Mouse (Mus musculus) adrenal gland, postnatal 4 days (tissue): Measurements from ENCODE around the gene Thegl. TPM values are rescaled to one million over a fixed set of nuclear protein-coding genes. Genes with fewer than 3 reads are reported as not detected.

Experiments
- DNase-seq, 2 experiments: peaks; one replicate each; pipeline ENCODE4 v3.0.0; 2021 to 2022; ENCODE audit warnings: low spot score in 2 of 2, mixed read lengths in 2 of 2
- total RNA-seq, 2 experiments: library from RNA; stranded (reverse); gene quantifications; 2 replicates each; pipeline ENCODE4 v1.2.3; 2021

The Thegl gene
- total RNA-seq, 2 experiments from 2014 or later: 0.28 to 0.31 TPM

- DNase-seq: no peak
Observed at GRCm38 (mm10) chr5:77044362-77044761, 28.5 kb downstream of the Thegl start.

DNA sequence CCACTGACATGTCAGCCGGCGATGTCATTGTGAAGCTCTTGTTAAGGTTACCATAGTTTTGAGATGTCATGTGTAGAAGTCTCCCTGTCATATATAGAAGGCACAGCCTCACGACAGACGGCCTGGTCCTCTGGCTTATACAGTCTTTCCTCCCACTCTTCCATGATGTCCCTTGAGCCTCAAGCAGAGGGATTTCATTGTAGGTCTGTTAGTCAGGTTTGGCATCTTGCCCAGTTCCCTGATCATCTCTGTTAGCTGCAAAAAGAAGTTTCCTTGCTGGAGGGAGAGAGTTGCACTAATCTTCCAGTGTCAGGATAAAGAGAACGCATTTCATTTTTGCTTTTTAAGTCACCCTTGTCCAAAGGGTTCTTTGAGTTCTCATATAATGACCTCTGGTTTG is 36.8 kb downstream of the Thegl start:
- no peak for DNase-seq

DNA sequence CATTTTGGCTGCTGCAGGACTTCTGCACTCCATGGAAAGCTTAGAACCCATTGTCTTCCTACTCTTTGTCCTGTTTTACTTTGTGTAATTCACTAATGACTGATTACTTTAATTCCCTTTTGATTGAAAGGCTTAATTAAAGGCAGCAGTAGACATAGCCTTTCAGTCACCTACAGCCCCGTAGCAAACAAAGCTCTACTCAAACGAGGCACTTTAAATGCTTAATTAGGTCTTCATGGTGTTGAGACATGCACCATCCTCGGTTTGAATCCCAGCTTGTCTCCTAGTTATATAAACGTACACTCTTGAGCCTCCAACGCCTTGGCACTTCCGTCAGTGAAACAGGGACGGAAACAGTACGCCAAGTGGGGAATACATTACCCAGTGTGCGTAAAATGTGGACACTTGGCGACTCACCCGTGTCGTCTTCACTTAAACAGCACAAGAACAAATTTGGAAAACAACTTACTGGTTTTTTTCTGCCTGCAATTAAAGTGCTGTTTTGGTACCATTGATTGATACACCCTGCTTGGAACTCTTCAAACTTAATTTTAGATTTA is 41.1 kb downstream of the Thegl start:
- DNase-seq: no peak

GRCm38 (mm10) chr5:77060363-77060762 is 44.5 kb downstream of the Thegl start:
- no peak for DNase-seq

DNA sequence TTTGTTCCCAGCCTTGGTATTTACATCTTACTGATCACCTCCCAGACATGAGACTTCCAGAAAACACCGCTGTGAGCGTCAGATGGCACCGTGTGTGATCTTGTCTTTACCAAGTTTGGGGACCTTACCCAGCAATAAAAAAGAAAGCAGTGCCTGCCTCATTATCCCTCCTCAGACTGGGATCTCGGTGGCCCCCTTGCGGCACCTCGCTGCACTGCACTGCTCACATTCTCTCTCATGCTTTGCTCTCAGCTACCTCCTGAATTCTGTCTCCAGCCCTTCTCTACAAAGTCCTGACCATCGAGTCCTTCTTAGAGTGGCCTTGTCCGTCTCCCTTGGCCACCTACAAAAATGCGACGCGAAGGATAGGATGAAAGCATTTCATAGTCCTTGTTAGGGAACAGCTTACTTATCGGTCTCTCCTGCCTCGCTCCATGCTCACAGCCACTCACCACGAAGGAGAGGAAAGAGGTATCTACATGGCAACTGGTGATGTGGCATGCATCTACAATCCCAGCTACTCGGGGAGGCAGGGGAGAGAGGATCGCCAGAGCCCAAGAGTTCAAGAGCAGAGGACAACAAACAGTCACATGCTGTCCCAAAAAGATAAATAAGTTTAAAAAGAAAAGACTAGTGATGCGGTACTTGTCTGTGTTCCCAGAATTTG is 45.7 kb downstream of the Thegl start:
- DNase-seq: peak; percentile 34 to 64

DNA sequence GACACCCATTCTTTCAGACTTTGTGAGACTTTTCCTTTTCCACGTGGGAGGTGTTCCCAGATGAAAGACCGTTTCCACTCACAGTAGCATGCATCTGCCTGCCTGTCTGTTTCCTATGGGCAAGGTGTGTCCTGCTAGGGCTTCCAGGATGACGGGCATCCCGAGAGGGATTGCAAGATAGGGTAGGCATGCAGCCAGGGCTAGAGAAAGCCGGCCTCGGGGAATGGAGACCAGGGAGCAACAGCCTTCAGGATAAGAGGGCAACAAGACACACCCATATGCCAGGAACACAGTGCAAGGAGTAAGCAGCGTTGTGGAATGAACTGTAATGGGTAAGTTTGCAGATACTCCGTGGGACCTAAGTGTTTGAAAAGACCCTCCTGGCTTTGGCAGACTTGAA is 51.5 kb downstream of the Thegl start:
- no peak for DNase-seq

GRCm38 (mm10) chr5:77070987-77071386 is 55.2 kb downstream of the Thegl start:
- DNase-seq: no peak

DNA sequence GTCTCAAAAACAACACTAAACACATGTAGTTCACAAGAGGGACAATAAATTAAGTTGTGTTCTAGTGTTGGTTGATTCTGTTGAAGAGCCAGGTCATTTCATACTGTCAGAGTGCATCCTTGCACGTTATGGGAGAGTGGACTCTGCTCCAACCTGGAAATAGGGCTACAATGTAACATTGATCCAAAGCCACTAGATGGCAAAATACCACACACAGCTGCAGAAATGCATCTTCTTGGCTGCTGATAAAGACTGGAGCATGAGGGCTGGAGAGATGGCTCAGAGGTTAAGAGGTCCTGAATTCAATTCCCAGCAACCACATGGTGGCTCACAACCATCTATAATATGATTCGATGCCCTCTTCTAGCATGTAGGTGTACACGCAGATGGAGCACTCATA is 55.8 kb downstream of the Thegl start:
- DNase-seq: no peak

GRCm38 (mm10) chr5:77073794-77074193 is 58.0 kb downstream of the Thegl start:
- DNase-seq: no peak

DNA sequence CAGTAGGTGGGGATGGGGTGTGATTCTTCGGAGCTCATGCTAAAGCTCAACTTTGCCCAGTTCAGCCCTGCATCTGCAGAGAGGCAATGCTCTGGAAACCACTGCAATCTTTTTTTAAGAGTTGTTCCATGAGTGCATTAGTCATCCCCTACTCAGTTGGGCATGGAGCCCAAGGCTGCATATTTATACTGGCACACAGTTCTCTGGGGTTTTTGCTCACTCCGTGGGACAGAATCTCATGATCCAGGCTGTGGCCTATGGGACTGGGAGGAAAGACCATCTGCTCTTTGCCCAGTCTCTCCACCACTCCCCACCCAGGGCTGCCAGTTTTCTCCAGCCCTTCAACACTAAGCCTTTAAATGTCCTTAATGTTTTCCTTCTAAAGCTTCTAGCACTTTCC is 59.1 kb downstream of the Thegl start:
- DNase-seq: peak; percentile 8 to 34

DNA sequence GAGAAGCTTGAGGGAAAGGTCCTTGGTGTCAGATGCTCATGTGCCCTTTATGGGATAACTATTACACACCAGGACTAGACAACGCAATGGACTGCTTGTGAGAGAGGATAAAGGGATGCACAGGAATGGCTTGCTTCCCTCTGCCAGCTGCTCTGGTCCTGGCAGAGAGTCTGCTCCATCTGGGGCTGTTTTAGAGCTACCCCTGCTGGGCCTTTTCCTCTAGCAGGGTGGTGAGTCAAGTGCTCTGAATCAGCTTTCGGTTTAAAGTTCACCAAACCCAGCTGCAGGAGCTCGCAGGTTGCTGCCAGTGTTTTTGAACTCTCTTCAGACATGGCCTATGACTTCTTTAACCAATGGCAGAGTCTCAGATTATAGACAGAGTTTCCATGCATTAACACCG is 60.1 kb downstream of the Thegl start:
- DNase-seq: no peak

- DNase-seq: no peak
Observed at GRCm38 (mm10) chr5:77080761-77081160, 64.9 kb downstream of the Thegl start.

GRCm38 (mm10) chr5:77082735-77083134 is 66.9 kb downstream of the Thegl start:
- DNase-seq: no peak

- DNase-seq: no peak
Observed at GRCm38 (mm10) chr5:77084418-77084817, 68.6 kb downstream of the Thegl start.

GRCm38 (mm10) chr5:77085753-77086450 is 70.1 kb downstream of the Thegl start:
- no peak for DNase-seq

GRCm38 (mm10) chr5:77086541-77086940 is 70.7 kb downstream of the Thegl start:
- DNase-seq: no peak

DNA sequence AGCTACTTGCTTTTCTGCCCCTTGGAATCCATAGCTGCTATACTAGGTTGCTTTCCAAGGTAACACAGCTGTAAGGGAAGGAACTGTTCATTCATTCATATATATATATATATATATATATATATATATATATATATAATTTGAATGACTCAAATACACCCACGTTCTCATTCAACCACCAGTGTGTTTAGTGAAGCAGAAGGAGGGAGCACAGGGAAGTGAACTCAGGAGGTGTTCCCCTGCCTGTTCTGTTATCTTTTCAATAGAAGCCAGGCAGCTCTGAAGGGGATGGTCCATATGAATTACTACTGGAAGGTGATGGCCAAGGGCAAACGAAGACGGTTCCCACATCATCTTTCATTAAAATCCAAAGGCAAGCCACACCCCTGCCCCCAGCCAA is 71.3 kb downstream of the Thegl start:
- no peak for DNase-seq

GRCm38 (mm10) chr5:77089294-77089693 is 73.5 kb downstream of the Thegl start:
- DNase-seq: peak in 1 of 2 experiments; percentile 17

GRCm38 (mm10) chr5:77089901-77090300 is 74.1 kb downstream of the Thegl start:
- no peak for DNase-seq

DNA sequence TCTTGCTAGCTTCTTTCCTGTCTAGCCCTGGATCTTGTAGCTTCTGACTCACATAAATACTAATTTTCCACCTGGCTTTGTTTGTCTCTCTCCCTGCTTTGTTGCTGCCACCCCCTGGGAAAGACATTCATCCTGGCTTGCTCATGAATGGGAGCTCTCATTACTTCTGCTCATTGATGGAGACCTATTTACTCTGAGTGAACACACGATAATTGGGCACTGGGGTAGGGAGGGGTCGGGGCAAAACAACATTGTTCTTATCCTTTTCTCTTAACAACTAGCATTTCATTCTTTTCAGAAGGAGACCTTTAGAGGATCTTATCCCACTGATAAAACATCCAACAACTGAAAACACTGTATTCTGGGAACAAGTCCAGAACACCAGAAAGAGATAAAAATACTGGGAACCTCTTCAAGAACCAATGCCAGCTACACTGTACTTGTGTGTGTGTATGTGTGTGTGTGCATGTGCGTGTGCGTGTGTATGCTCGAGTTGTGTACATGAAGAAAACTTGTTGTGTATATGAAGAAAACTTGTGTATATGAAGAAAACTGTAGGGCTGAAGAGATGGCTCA is 74.8 kb downstream of the Thegl start:
- no peak for DNase-seq

GRCm38 (mm10) chr5:77091923-77092322 is 76.1 kb downstream of the Thegl start:
- no peak for DNase-seq

DNA sequence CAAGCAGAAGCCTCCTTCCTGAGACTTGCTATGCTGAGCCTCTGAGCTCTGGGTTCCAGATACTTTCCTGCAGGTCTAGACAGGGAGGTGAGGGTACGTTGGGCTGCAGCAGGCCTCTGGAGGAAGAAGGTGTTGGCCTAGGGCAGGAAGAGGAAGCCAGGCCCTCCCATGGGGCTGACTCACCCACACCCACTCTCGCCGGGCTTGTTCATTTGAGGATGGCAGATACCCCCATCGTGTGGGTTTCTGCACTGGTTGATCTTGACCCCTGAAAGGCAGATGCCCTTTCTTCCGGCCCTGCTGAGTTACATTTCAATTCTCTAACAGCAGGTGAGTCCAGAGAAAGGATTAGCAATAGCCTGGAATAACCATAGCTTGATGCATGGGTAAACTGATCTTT is 76.7 kb downstream of the Thegl start:
- no peak for DNase-seq
